Mouse (Mus musculus) embryonic facial prominence, embryonic 15.5 days (tissue): ENCODE results near the gene Fkbp11. TPM values are rescaled to one million over a fixed set of nuclear protein-coding genes. Genes with fewer than 3 reads are reported as not detected.

ENCODE experiments used
- ATAC-seq: fragments of 200-750 bp; cut with Nextera tagmentation; 2 replicates; pipeline ENCODE4 v1.8.0; 2017; ENCODE audit warnings: low read depth, moderate TSS enrichment; ENCODE audit not compliant: insufficient number of reproducible peaks, low FRiP score, low TSS enrichment
- H3K27ac ChIP-seq: fragments of 300-500 bp; sonication (generic); replicated peaks from 2 replicates; pipeline ENCODE4 v1.5.1; 2015; ENCODE audit warnings: mild to moderate bottlenecking, inconsistent platforms
- H3K27me3 ChIP-seq: fragments of 300-500 bp; sonication (generic); 2 replicates; pipeline ENCODE4 v1.6.1; 2015; ENCODE audit warnings: inconsistent platforms
- H3K36me3 ChIP-seq: fragments of 300-500 bp; sonication (generic); 2 replicates; pipeline ENCODE4 v1.6.1; 2015; ENCODE audit warnings: mild to moderate bottlenecking, inconsistent platforms
- H3K4me1 ChIP-seq: fragments of 300-500 bp; sonication (generic); 2 replicates; pipeline ENCODE4 v1.6.1; 2015; ENCODE audit warnings: inconsistent platforms
- H3K4me2 ChIP-seq: fragments of 300-500 bp; sonication (generic); replicated peaks from 2 replicates; pipeline ENCODE4 v1.6.1; 2015; ENCODE audit warnings: mild to moderate bottlenecking, inconsistent platforms
- H3K4me3 ChIP-seq: fragments of 300-500 bp; sonication (generic); replicated peaks from 2 replicates; pipeline ENCODE4 v1.5.1; 2015; ENCODE audit warnings: mild to moderate bottlenecking, inconsistent platforms
- H3K9ac ChIP-seq: fragments of 300-500 bp; sonication (generic); 2 replicates; pipeline ENCODE4 v1.6.1; 2015; ENCODE audit warnings: inconsistent platforms
- H3K9me3 ChIP-seq: fragments of 300-500 bp; sonication (generic); replicated peaks from 2 replicates; pipeline ENCODE4 v1.6.1; 2016; ENCODE audit warnings: inconsistent platforms
- WGBS: fragments of 180-500 bp; shearing (Covaris S2); methylation state at CpG from one replicate; pipeline ENCODE4 v1.1.7; 2015; 5-methylcytosine and 5-hydroxymethylcytosine counted together
- polyA plus RNA-seq: library from polyadenylated mRNA; unstranded; fragments of >200 nt; fragmentation: Nextera tagmentation; extraction: Ambion mirVana; gene quantifications from 2 replicates; pipeline ENCODE4 v1.2.1, GENCODE M21; 2015

Fkbp11 gene
- polyA plus RNA-seq, 1 experiment from 2014 or later = 82.8 TPM

DNA sequence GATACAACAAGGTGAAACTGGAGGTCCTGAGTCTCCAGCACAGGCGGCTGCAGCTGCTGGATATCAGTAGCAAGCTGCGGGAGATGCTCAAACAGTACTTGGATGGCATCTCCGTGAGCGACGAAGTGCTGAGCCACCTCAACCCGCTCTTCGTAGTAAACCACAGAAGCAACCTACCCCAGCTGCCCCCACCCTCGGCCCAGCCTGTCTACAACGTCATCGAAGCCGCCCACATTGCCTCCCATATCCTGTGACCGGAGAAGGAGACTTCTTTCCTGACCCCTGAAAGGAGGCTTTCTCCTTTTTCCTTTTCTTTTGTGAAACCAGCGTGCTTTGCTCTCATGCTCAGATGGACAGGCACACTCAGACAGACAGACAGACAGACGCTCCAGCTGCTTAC lies 5.1 kb downstream of the Fkbp11 start:
- H3K4me2 ChIP-seq = no peak overlapping the region
- WGBS = 67% methylated on average over 14 of the region's 14 CpGs
- H3K27me3 ChIP-seq = no peaks in the 10 kb centered on the region

DNA sequence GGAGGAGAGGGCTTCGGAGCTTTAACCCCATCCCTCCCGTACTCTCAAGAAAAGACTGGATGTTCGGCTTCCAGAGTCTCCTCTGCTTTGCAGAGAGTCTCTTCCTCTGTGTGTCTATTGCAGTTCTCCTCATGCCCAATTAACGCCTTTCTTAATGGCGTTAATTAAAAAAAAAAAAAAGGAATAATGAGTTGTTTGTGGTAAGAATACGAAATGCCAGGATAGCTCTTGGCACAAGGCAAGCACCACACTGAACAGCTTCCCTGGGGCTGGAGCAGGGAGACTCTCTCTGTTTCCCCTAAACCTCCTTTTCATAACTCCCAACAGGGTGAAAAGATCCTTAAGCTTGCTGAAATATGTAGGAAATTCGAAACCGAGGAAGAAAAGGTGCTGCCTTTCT lies 5.8 kb downstream of the Fkbp11 start:
- Histone ChIP-seq H3K4me1 (peaks cover 26% of the 10 kb centered on the region), H3K9me3 (no peaks in the 10 kb centered on the region), H3K4me2 (no peak overlapping the region), H3K4me3 (no peak overlapping the region), H3K27me3 (no peaks in the 10 kb centered on the region), H3K27ac (no peak overlapping the region), H3K36me3 (no peaks in the 10 kb centered on the region), H3K9ac (no peak overlapping the region)
- ATAC-seq = no peak
- 75% methylated on average over 8 of the region's 8 CpGs for WGBS

More for the DNA sequence above, 5.1 kb downstream of the Fkbp11 start:
- ATAC-seq = no peak
- Histone ChIP-seq H3K9ac (no peak overlapping the region), H3K4me3 (no peak overlapping the region), H3K4me1 (peaks cover 30% of the 10 kb centered on the region), H3K9me3 (no peaks in the 10 kb centered on the region), H3K27ac (no peak overlapping the region), H3K36me3 (no peaks in the 10 kb centered on the region)

DNA sequence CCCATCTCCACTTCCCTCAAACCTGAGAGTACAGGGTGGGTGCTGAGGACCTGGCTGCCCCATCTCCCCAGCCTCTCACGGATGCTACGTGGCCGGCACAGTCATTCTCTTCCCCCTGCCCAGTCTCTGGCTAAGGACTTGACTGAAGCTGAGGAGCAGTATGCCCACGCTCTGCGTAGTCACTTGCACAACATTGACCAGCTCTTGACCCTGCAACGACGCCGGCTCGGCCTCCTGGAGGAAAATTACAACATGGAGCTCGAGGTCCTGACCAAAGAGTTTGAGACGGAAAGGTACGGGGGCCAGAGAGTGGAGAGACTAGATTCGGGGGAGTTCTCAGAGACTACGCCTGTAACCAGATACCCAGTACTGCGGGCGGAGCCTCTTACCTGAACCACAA lies 10.7 kb downstream of the Fkbp11 start:
- H3K27ac ChIP-seq = no peak overlapping the region
- no peaks in the 10 kb centered on the region for H3K4me1 ChIP-seq
- WGBS = 65% methylated on average over 16 of the region's 16 CpGs
- no peaks in the 10 kb centered on the region for H3K9me3 ChIP-seq
- no peak overlapping the region for H3K4me3 ChIP-seq
- no peaks in the 10 kb centered on the region for H3K36me3 ChIP-seq
- H3K4me2 ChIP-seq = no peak overlapping the region
- H3K9ac ChIP-seq = no peak overlapping the region
- H3K27me3 ChIP-seq = no peaks in the 10 kb centered on the region
- no peak for ATAC-seq

DNA sequence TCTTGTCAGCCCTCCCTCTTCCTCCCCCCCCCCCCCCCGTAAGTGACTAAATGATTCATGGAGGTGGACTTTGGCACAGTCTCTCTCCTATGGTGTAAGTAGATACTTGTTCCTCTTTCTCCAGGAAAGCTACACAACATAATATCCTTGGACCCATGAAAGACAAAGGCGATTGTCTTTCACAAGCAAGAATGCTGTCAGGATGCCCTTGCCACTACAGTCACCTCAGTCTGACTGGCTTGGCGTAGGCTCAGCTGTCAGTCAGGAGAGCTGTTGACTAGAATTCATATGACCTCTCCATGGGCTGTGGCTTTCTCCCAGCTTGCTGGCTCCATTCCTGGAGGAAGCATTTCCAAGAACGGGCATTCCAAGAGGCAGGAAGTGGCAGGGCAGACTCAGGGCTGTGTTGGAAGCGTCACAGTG lies 13.8 kb downstream of the Fkbp11 start:
- WGBS = 65% methylated on average over 5 of the region's 5 CpGs
- no peaks in the 10 kb centered on the region for H3K9me3 ChIP-seq
- no peak for ATAC-seq
- no peak overlapping the region for H3K9ac ChIP-seq
- H3K27me3 ChIP-seq = no peaks in the 10 kb centered on the region
- H3K36me3 ChIP-seq = no peaks in the 10 kb centered on the region
- H3K4me3 ChIP-seq = no peak overlapping the region
- no peaks in the 10 kb centered on the region for H3K4me1 ChIP-seq
- H3K27ac ChIP-seq = no peak overlapping the region
- H3K4me2 ChIP-seq = no peak overlapping the region

DNA sequence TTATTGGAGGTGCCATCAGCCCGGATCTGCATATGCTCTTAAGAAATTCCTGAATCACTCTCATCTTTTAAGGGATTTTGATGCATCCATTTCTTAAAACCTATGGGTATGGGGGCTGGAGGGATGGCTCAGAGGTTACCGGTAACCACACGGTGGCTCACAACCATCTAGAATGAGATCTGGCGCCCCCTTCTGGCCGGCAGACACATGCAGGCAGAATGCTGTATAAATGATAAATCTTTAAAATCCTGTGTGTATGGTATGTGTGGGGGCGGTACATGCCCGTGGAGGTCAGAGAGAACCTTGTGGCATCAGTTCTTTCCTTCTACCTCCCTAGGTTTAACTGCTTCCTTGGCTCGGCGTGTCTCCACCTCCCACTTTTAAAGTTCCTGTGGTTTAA lies 17.6 kb downstream of the Fkbp11 start:
- Histone ChIP-seq H3K9me3 (no peaks in the 10 kb centered on the region), H3K27ac (no peak overlapping the region), H3K4me1 (peaks cover 4% of the 10 kb centered on the region), H3K27me3 (no peaks in the 10 kb centered on the region), H3K9ac (no peak overlapping the region), H3K4me2 (no peak overlapping the region), H3K4me3 (no peak overlapping the region), H3K36me3 (no peaks in the 10 kb centered on the region)
- ATAC-seq = no peak
- 19% methylated on average over 9 of the region's 9 CpGs for WGBS

DNA sequence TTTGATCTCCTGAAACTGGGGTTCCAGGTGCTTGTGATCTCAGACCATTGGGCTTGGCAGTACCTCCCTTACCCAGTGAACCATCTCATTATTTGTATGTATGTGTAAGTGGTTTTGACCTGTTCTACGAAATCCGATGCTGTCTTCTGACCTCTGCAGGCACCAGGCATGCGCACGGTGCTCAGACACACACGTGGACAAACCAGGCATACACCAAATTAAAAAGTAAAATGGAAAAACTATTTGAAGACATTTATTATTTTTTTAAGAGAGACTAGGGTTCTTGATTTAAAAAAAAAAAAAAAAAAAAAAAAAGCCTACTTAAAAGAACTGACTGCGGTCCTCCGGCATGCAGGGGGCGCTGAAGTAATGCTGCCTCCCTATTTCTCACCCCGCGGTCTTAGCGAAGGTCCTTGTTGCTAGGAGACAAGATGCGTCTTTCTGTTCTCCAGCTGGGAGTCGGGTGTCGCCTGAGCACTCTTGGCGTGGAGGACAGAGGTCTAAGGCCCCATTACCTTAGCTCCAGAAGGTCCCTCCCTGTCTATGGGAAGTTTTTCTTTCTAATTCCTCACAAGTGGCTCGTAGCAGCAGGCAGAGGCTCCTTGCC lies 20.1 kb downstream of the Fkbp11 start, which contains the start of gene Ccdc65:
Gene Ccdc65 (plus strand): TSS at position 442 of the 607 bp plus-strand sequence.
- Histone ChIP-seq H3K4me1 (peaks cover 4% of the 10 kb centered on the region), H3K9me3 (no peaks in the 10 kb centered on the region), H3K4me3 (peak within 1 kb of the TSS; percentile 46), H3K9ac (0 out of 2 replicates have a peak within 1 kb of the TSS, but pooled peaks have one; percentile 7), H3K4me2 (peak within 1 kb of the TSS; percentile 63), H3K27me3 (peaks cover 10% of the 10 kb centered on the region), H3K36me3 (no peaks in the 10 kb centered on the region), H3K27ac (no peak within 1 kb of the TSS)
- no peak; the same call in 1 of the 2 replicates for ATAC-seq
- 14% methylated on average over 16 of the region's 16 CpGs for WGBS

DNA sequence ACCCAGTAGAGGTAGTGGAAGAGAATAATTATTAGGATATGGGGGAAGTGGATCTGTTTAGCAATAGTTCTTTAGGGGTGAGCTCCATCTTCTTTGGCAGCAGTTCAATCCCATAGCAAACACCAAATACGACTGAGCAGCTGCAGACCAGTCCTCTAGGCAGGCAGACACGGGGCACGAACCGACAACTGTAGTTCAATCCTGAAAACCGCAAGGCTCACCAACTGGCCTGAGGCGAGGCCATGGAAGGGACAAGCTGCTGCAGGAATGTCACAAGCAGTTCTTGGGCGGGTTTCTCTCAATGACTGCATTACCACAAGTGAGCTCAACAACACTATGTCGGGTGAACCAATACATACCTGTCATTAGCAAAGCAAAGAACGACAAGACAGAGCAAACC lies 23.7 kb downstream of the Fkbp11 start:
- 47% methylated on average over 9 of the region's 9 CpGs for WGBS
- H3K27me3 ChIP-seq = peaks cover 39% of the 10 kb centered on the region
- H3K36me3 ChIP-seq = no peaks in the 10 kb centered on the region

DNA sequence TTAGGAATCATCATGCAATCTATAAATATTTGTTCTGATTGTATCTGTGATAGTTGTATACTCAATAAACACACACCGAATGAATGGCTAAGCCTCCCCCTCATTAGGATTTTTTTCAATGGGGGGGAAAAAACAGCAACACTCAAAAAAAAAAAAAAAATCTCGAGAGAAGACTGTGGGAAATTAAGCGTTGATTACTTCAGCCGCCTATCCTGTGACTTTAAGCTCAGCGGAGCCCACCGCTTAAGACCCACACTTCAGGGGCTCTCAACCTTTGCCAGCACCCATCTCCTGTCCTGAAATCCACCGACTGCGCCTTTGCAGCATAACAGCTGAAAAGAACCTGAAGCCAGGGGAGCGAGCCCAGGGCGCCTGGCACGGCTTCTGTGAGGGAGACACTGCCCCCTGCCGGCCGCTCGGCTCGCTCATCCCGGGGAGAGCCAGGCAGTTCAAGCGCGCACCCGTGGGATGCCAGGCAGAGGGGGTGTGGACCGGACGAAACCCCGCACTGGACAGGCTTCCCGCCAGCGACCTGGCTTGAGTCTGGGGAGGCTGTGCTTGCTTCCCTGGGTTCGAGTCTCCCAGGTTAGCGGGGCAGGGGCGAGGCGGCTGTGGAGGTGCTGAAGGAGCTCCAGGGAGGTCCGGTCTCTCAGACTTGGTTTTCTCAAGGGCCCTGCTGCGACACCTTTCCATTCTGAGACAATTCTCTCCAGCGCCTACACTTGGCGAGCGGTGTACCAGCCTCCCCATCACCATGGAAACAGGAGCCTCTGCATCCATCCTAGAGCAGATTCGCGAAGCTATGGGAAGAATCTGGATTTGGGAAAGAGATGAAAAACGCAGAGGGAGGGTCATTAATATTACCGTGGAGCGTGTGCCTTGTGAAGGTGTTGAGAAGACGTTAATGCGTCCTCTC lies 28.6 kb downstream of the Fkbp11 start:
- Histone ChIP-seq H3K9me3 (no peaks in the 10 kb centered on the region), H3K4me3 (peak overlapping the region; percentile 33), H3K4me1 (peaks cover 7% of the 10 kb centered on the region), H3K9ac (no peak overlapping the region), H3K27ac (no peak overlapping the region), H3K36me3 (no peaks in the 10 kb centered on the region), H3K4me2 (peak overlapping the region; percentile 61), H3K27me3 (peaks cover 44% of the 10 kb centered on the region)
- WGBS = 5% methylated on average over 40 of the region's 40 CpGs
- no peak for ATAC-seq

More for the DNA sequence above, 23.7 kb downstream of the Fkbp11 start:
- ATAC-seq = no peak
- Histone ChIP-seq H3K9me3 (no peaks in the 10 kb centered on the region), H3K27ac (no peak overlapping the region), H3K4me2 (no peak overlapping the region), H3K9ac (no peak overlapping the region), H3K4me1 (peaks cover 9% of the 10 kb centered on the region), H3K4me3 (no peak overlapping the region)

DNA sequence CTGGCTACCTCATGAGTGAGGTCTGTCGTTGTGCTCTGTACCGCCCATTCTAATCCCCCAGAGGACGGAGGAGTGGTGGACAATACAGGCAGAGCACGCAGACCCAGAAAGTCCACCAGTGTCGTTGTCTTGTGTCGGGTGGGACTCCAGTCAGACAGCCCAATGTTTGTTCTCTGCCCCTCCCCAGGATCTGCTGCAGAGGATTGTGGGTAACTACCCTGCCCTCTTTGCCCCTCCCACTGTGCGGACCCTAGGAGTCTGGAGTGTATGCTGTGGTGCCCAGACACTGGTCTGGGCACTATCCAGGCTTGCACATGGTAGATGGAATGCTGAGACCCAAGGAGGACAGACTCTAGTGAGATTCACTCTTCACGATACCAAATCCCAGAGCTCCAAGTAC lies 31.8 kb downstream of the Fkbp11 start:
- ATAC-seq = no peak
- 55% methylated on average over 8 of the region's 8 CpGs for WGBS
- Histone ChIP-seq H3K9ac (no peak overlapping the region), H3K27me3 (peaks cover 23% of the 10 kb centered on the region), H3K4me2 (no peak overlapping the region), H3K9me3 (no peaks in the 10 kb centered on the region), H3K27ac (no peak overlapping the region), H3K36me3 (no peaks in the 10 kb centered on the region), H3K4me1 (peaks cover 19% of the 10 kb centered on the region), H3K4me3 (no peak overlapping the region)

DNA sequence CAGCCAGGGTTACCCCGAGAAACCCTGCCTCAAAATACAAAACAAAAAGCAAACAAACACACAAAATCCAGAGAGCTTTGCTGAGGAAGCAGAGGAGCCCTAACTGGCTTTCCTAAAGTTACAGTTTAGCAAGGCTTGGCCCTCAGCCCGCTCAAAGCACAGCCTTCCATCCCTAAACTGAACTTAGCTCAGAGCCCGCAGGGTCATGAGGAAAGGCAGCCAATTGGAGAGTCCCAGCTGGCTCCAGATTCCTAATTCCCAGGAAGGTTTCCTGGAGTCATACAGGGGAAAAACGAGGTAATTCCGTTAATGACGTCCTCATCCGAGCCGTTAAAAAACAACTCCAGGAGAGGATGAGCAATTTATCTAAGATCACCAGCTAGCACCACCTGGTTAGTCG lies 32.3 kb downstream of the Fkbp11 start:
- Histone ChIP-seq H3K27me3 (peaks cover 18% of the 10 kb centered on the region), H3K9ac (no peak overlapping the region), H3K36me3 (no peaks in the 10 kb centered on the region), H3K4me3 (no peak overlapping the region), H3K9me3 (no peaks in the 10 kb centered on the region), H3K27ac (no peak overlapping the region), H3K4me2 (no peak overlapping the region), H3K4me1 (peaks cover 19% of the 10 kb centered on the region)
- no peak for ATAC-seq
- 47% methylated on average over 9 of the region's 9 CpGs for WGBS

DNA sequence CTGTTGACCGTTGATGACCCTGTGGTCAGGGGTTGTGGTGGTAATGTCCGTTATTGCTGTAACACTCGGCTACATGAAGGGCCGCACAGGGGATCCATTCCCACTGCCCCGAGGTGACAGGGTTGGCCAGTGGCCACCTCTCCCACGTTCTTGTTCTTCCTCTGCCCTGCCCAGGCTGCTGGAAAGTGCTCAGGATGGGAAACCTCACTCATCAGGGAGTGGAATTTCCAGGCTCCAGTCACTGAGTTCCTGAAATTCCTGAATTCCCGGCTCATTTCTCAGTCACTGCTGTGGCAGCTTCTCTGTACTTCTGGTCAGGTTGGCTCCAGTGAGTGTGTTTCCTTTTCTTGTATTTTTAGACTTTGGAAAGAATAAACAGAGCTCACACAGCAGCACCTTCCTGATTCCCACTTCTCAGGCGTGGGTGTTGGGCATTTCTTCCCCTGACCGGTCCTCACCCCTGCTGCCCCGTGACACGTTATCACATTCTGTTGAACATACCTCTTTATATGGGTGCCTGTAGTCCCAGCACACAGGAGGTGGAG lies 35.8 kb downstream of the Fkbp11 start:
- Histone ChIP-seq H3K9ac (no peak overlapping the region), H3K27me3 (no peaks in the 10 kb centered on the region), H3K36me3 (no peaks in the 10 kb centered on the region), H3K4me1 (peaks cover 12% of the 10 kb centered on the region), H3K27ac (no peak overlapping the region), H3K4me3 (no peak overlapping the region), H3K4me2 (no peak overlapping the region), H3K9me3 (no peaks in the 10 kb centered on the region)
- WGBS = 35% methylated on average over 11 of the region's 11 CpGs
- ATAC-seq = no peak
